Mouse (Mus musculus): ENCODE results near the gene Pitpnc1. TPM values are rescaled to one million over a fixed set of nuclear protein-coding genes. Genes with fewer than 3 reads are reported as not detected.

The Pitpnc1 gene
- polyA plus RNA-seq, 1 experiment from 2014 or later: 10.9 TPM

GRCm38 (mm10) chr11:107250882-107251281, 219.6 kb downstream of the Pitpnc1 start:
- 0 out of 2 replicates have a peak, but pooled peaks cover 4% of the 10 kb centered on the region for H3K36me3 ChIP-seq (ENCODE audit: control insufficient read depth, insufficient read depth, low read length)
- no peak overlapping the region for H3K9ac ChIP-seq (ENCODE audit: low read depth, low read length)
- no peaks in the 10 kb centered on the region for H3K4me1 ChIP-seq (ENCODE audit: control insufficient read depth, insufficient read depth, low read length)
- H3K27me3 ChIP-seq (ENCODE audit: control insufficient read depth, insufficient read depth, low read length): no peaks in the 10 kb centered on the region
- peaks cover 2% of the 10 kb centered on the region; the same call in 1 of the 2 replicates for H3K9me3 ChIP-seq (replicated peaks; ENCODE audit: control insufficient read depth, low read length)
- ATAC-seq (replicated peaks; ENCODE audit: insufficient number of reproducible peaks, low FRiP score, low TSS enrichment): no peak
- H3K4me3 ChIP-seq (ENCODE audit: low read depth, low read length): no peak overlapping the region
- 94% methylated on average over 8 of the region's 8 CpGs for WGBS (ENCODE audit: insufficient replicate concordance)
- H3K4me2 ChIP-seq: no peak overlapping the region
- no peak overlapping the region for H3K27ac ChIP-seq (ENCODE audit: low read depth, low read length)

GRCm38 (mm10) chr11:107248753-107249152, 221.7 kb downstream of the Pitpnc1 start:
- no peak overlapping the region for H3K27ac ChIP-seq (ENCODE audit: low read depth, low read length)
- no peaks in the 10 kb centered on the region for H3K4me1 ChIP-seq (ENCODE audit: control insufficient read depth, insufficient read depth, low read length)
- WGBS (ENCODE audit: insufficient replicate concordance): 96% methylated on average over 7 of the region's 7 CpGs
- H3K9me3 ChIP-seq (replicated peaks; ENCODE audit: control insufficient read depth, low read length): peaks cover 2% of the 10 kb centered on the region; the same call in 1 of the 2 replicates
- H3K9ac ChIP-seq (ENCODE audit: low read depth, low read length): no peak overlapping the region
- H3K4me3 ChIP-seq (ENCODE audit: low read depth, low read length): no peak overlapping the region
- H3K4me2 ChIP-seq: no peak overlapping the region
- H3K27me3 ChIP-seq (ENCODE audit: control insufficient read depth, insufficient read depth, low read length): no peaks in the 10 kb centered on the region
- H3K36me3 ChIP-seq (ENCODE audit: control insufficient read depth, insufficient read depth, low read length): 0 out of 2 replicates have a peak, but pooled peaks cover 4% of the 10 kb centered on the region
- no peak for ATAC-seq (replicated peaks; ENCODE audit: insufficient number of reproducible peaks, low FRiP score, low TSS enrichment)

- ATAC-seq (replicated peaks; ENCODE audit: insufficient number of reproducible peaks, low FRiP score, low TSS enrichment): no peak
- Histone ChIP-seq H3K27ac (ENCODE audit: low read depth, low read length) (no peak overlapping the region), H3K4me2 (no peak overlapping the region), H3K9ac (ENCODE audit: low read depth, low read length) (no peak overlapping the region), H3K36me3 (ENCODE audit: control insufficient read depth, insufficient read depth, low read length) (no peaks in the 10 kb centered on the region), H3K27me3 (ENCODE audit: control insufficient read depth, insufficient read depth, low read length) (no peaks in the 10 kb centered on the region), H3K4me3 (ENCODE audit: low read depth, low read length) (no peak overlapping the region), H3K9me3 (replicated peaks; ENCODE audit: control insufficient read depth, low read length) (no peaks in the 10 kb centered on the region), H3K4me1 (ENCODE audit: control insufficient read depth, insufficient read depth, low read length) (no peaks in the 10 kb centered on the region)
- 82% methylated on average over 7 of the region's 7 CpGs for WGBS (ENCODE audit: insufficient replicate concordance)
Observed at GRCm38 (mm10) chr11:107245657-107246056, 224.8 kb downstream of the Pitpnc1 start.

- ATAC-seq (replicated peaks; ENCODE audit: insufficient number of reproducible peaks, low FRiP score, low TSS enrichment): no peak
- H3K27me3 ChIP-seq (ENCODE audit: control insufficient read depth, insufficient read depth, low read length): no peaks in the 10 kb centered on the region
- H3K36me3 ChIP-seq (ENCODE audit: control insufficient read depth, insufficient read depth, low read length): no peaks in the 10 kb centered on the region
- H3K4me2 ChIP-seq: no peak overlapping the region
- no peaks in the 10 kb centered on the region for H3K4me1 ChIP-seq (ENCODE audit: control insufficient read depth, insufficient read depth, low read length)
- no peak overlapping the region for H3K27ac ChIP-seq (ENCODE audit: low read depth, low read length)
- H3K4me3 ChIP-seq (ENCODE audit: low read depth, low read length): no peak overlapping the region
- WGBS (ENCODE audit: insufficient replicate concordance): 83% methylated on average over 6 of the region's 6 CpGs
- no peak overlapping the region for H3K9ac ChIP-seq (ENCODE audit: low read depth, low read length)
- H3K9me3 ChIP-seq (replicated peaks; ENCODE audit: control insufficient read depth, low read length): no peaks in the 10 kb centered on the region
Observed at GRCm38 (mm10) chr11:107243126-107243525, 227.4 kb downstream of the Pitpnc1 start.

GRCm38 (mm10) chr11:107241678-107242077, 228.8 kb downstream of the Pitpnc1 start:
- H3K4me2 ChIP-seq: no peak overlapping the region
- H3K36me3 ChIP-seq (ENCODE audit: control insufficient read depth, insufficient read depth, low read length): no peaks in the 10 kb centered on the region
- no peaks in the 10 kb centered on the region for H3K9me3 ChIP-seq (replicated peaks; ENCODE audit: control insufficient read depth, low read length)
- no peak overlapping the region for H3K4me3 ChIP-seq (ENCODE audit: low read depth, low read length)
- 78% methylated on average over 7 of the region's 7 CpGs for WGBS (ENCODE audit: insufficient replicate concordance)
- H3K27ac ChIP-seq (ENCODE audit: low read depth, low read length): no peak overlapping the region
- H3K4me1 ChIP-seq (ENCODE audit: control insufficient read depth, insufficient read depth, low read length): no peaks in the 10 kb centered on the region
- no peak for ATAC-seq (replicated peaks; ENCODE audit: insufficient number of reproducible peaks, low FRiP score, low TSS enrichment)
- no peaks in the 10 kb centered on the region for H3K27me3 ChIP-seq (ENCODE audit: control insufficient read depth, insufficient read depth, low read length)
- no peak overlapping the region for H3K9ac ChIP-seq (ENCODE audit: low read depth, low read length)

DNA sequence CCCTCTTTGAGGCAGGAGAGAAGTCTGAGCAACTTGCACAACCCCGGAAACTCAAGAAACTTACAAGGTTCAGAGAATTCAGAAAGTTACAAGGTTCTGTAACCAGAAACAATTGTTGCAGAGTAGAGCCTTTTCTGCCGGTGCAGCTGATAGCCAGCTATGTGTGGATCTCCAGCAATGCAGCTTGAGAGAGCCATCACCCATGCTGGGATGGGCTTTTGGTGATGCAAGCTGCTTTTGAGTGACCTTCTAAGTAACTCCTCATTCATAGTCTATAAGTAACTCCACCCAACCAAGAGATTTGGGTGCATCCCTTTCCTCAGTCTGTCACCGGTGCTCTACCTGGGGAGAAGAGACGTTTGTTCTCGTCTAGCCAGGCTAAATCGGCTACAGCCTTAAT, 232.0 kb downstream of the Pitpnc1 start:
- no peak for ATAC-seq (replicated peaks; ENCODE audit: insufficient number of reproducible peaks, low FRiP score, low TSS enrichment)
- H3K4me1 ChIP-seq (ENCODE audit: control insufficient read depth, insufficient read depth, low read length): no peaks in the 10 kb centered on the region
- 84% methylated on average over 6 of the region's 6 CpGs for WGBS (ENCODE audit: insufficient replicate concordance)

GRCm38 (mm10) chr11:107237532-107237931, 233.0 kb downstream of the Pitpnc1 start:
- H3K27me3 ChIP-seq (ENCODE audit: control insufficient read depth, insufficient read depth, low read length): no peaks in the 10 kb centered on the region
- H3K9me3 ChIP-seq (replicated peaks; ENCODE audit: control insufficient read depth, low read length): no peaks in the 10 kb centered on the region
- no peak overlapping the region for H3K9ac ChIP-seq (ENCODE audit: low read depth, low read length)
- H3K4me3 ChIP-seq (ENCODE audit: low read depth, low read length): no peak overlapping the region
- H3K27ac ChIP-seq (ENCODE audit: low read depth, low read length): no peak overlapping the region
- H3K4me1 ChIP-seq (ENCODE audit: control insufficient read depth, insufficient read depth, low read length): no peaks in the 10 kb centered on the region
- no peak overlapping the region for H3K4me2 ChIP-seq
- whole genome bisulfite sequencing (ENCODE audit: insufficient replicate concordance): 92% methylated on average over 4 of the region's 4 CpGs
- no peaks in the 10 kb centered on the region for H3K36me3 ChIP-seq (ENCODE audit: control insufficient read depth, insufficient read depth, low read length)
- ATAC-seq (replicated peaks; ENCODE audit: insufficient number of reproducible peaks, low FRiP score, low TSS enrichment): no peak

More for the DNA sequence above, 232.0 kb downstream of the Pitpnc1 start:
- no peak overlapping the region for H3K27ac ChIP-seq (ENCODE audit: low read depth, low read length)
- H3K9ac ChIP-seq (ENCODE audit: low read depth, low read length): no peak overlapping the region
- H3K4me3 ChIP-seq (ENCODE audit: low read depth, low read length): no peak overlapping the region
- no peaks in the 10 kb centered on the region for H3K27me3 ChIP-seq (ENCODE audit: control insufficient read depth, insufficient read depth, low read length)
- no peak overlapping the region for H3K4me2 ChIP-seq
- no peaks in the 10 kb centered on the region for H3K9me3 ChIP-seq (replicated peaks; ENCODE audit: control insufficient read depth, low read length)
- no peaks in the 10 kb centered on the region for H3K36me3 ChIP-seq (ENCODE audit: control insufficient read depth, insufficient read depth, low read length)

- WGBS (ENCODE audit: insufficient replicate concordance): 91% methylated on average over 5 of the region's 5 CpGs
- no peaks in the 10 kb centered on the region for H3K9me3 ChIP-seq (replicated peaks; ENCODE audit: control insufficient read depth, low read length)
- no peak for ATAC-seq (replicated peaks; ENCODE audit: insufficient number of reproducible peaks, low FRiP score, low TSS enrichment)
Observed at GRCm38 (mm10) chr11:107233252-107233890, 237.1 kb downstream of the Pitpnc1 start.

GRCm38 (mm10) chr11:107230128-107230527, 240.4 kb downstream of the Pitpnc1 start:
- no peak overlapping the region for H3K27ac ChIP-seq (ENCODE audit: low read depth, low read length)

More at GRCm38 (mm10) chr11:107233252-107233890, 237.1 kb downstream of the Pitpnc1 start:
- Histone ChIP-seq H3K4me2 (no peak overlapping the region), H3K4me3 (ENCODE audit: low read depth, low read length) (no peak overlapping the region), H3K27ac (ENCODE audit: low read depth, low read length) (no peak overlapping the region), H3K9ac (ENCODE audit: low read depth, low read length) (no peak overlapping the region), H3K36me3 (ENCODE audit: control insufficient read depth, insufficient read depth, low read length) (no peaks in the 10 kb centered on the region), H3K4me1 (ENCODE audit: control insufficient read depth, insufficient read depth, low read length) (no peaks in the 10 kb centered on the region), H3K27me3 (ENCODE audit: control insufficient read depth, insufficient read depth, low read length) (no peaks in the 10 kb centered on the region)

More at GRCm38 (mm10) chr11:107230128-107230527, 240.4 kb downstream of the Pitpnc1 start:
- H3K4me3 ChIP-seq (ENCODE audit: low read depth, low read length): no peak overlapping the region
- no peaks in the 10 kb centered on the region for H3K9me3 ChIP-seq (replicated peaks; ENCODE audit: control insufficient read depth, low read length)
- no peaks in the 10 kb centered on the region for H3K27me3 ChIP-seq (ENCODE audit: control insufficient read depth, insufficient read depth, low read length)
- H3K4me1 ChIP-seq (ENCODE audit: control insufficient read depth, insufficient read depth, low read length): peaks cover 8% of the 10 kb centered on the region
- 81% methylated on average over 10 of the region's 10 CpGs for WGBS (ENCODE audit: insufficient replicate concordance)
- no peak overlapping the region for H3K9ac ChIP-seq (ENCODE audit: low read depth, low read length)
- no peak for ATAC-seq (replicated peaks; ENCODE audit: insufficient number of reproducible peaks, low FRiP score, low TSS enrichment)
- H3K36me3 ChIP-seq (ENCODE audit: control insufficient read depth, insufficient read depth, low read length): 0 out of 2 replicates have a peak, but pooled peaks cover 2% of the 10 kb centered on the region
- H3K4me2 ChIP-seq: no peak overlapping the region

Measured in heart, embryonic 11.5 days (tissue).